Mouse (Mus musculus) midbrain, embryonic 14.5 days (tissue): ENCODE results near the gene Itga8. TPM values are rescaled to one million over a fixed set of nuclear protein-coding genes. Genes with fewer than 3 reads are reported as not detected.

ENCODE experiments used
- ATAC-seq: fragments of 200-750 bp; cut with Nextera tagmentation; 2 replicates; pipeline ENCODE4 v1.8.0; 2017; ENCODE audit warnings: moderate number of reproducible peaks, moderate library complexity; ENCODE audit not compliant: low FRiP score, low TSS enrichment
- DNase-seq: peaks from one replicate; pipeline ENCODE4 v3.0.0-alpha.2; 2015
- H3K27ac ChIP-seq: fragments of 300-500 bp; sonication (generic); replicated peaks from 2 replicates; pipeline ENCODE4 v1.5.1; 2014; ENCODE audit warnings: mild to moderate bottlenecking, low read depth, low read length, moderate library complexity
- H3K27me3 ChIP-seq: fragments of 300-500 bp; sonication (generic); 2 replicates; pipeline ENCODE4 v1.6.1; 2014; ENCODE audit warnings: low read length, control low read depth, mixed read lengths; ENCODE audit not compliant: control insufficient read depth, insufficient read depth
- H3K36me3 ChIP-seq: fragments of 300-500 bp; sonication (generic); 2 replicates; pipeline ENCODE4 v1.6.1; 2014; ENCODE audit warnings: low read length, control low read depth; ENCODE audit not compliant: control insufficient read depth, insufficient read depth
- H3K4me1 ChIP-seq: fragments of 300-500 bp; sonication (generic); 2 replicates; pipeline ENCODE4 v1.6.1; 2014; ENCODE audit warnings: mild to moderate bottlenecking, antibody characterized with exemption, low read length, control low read depth; ENCODE audit not compliant: control insufficient read depth, insufficient read depth
- H3K4me2 ChIP-seq: fragments of 300-500 bp; sonication (generic); 2 replicates; pipeline ENCODE4 v1.6.1; 2014; ENCODE audit warnings: mild to moderate bottlenecking, low read length, moderate library complexity
- H3K4me3 ChIP-seq: fragments of 300-500 bp; sonication (generic); replicated peaks from 2 replicates; pipeline ENCODE4 v1.5.1; 2014; ENCODE audit warnings: low read depth, low read length
- H3K9ac ChIP-seq: fragments of 300-500 bp; sonication (generic); replicated peaks from 2 replicates; pipeline ENCODE4 v1.6.1; 2014; ENCODE audit warnings: mild to moderate bottlenecking, low read length, moderate library complexity
- H3K9me3 ChIP-seq: fragments of 300-500 bp; sonication (generic); 2 replicates; pipeline ENCODE4 v1.6.1; 2016; ENCODE audit warnings: low read length, control low read depth, mixed read lengths; ENCODE audit not compliant: control insufficient read depth
- WGBS: fragments of 180-500 bp; shearing (Covaris S2); extraction: QIAGEN DNeasy Blood & Tissue Kit; methylation state at CpG from one replicate; pipeline ENCODE4 v1.1.7; 2014; 5-methylcytosine and 5-hydroxymethylcytosine counted together
- polyA plus RNA-seq: library from polyadenylated mRNA; unstranded; fragments of >200 nt; fragmentation: Nextera tagmentation; extraction: Ambion mirVana; gene quantifications from 2 replicates; pipeline ENCODE4 v1.2.1, GENCODE M21; 2014

Gene Itga8
- 0.86 and 2.1 TPM in 2 replicates for polyA plus RNA-seq

GRCm38 (mm10) chr2:12301431-12302170 lies at the start of gene Itga8:
TSS of gene Itga8 (minus strand) at chr2:12301922.
- ATAC-seq: peak; percentile 96
- DNase-seq: peak; percentile 93
- peak within 1 kb of the TSS; percentile 62 for H3K9ac ChIP-seq
- no peaks in the 10 kb centered on the region for H3K36me3 ChIP-seq
- no peaks in the 10 kb centered on the region for H3K9me3 ChIP-seq
- H3K27me3 ChIP-seq: peaks cover 9% of the 10 kb centered on the region; the same call in 1 of the 2 replicates
- H3K4me3 ChIP-seq: peak within 1 kb of the TSS; percentile 65
- H3K27ac ChIP-seq: no peak within 1 kb of the TSS
- under 1% methylated on average over 56 of the region's 56 CpGs for WGBS
- H3K4me2 ChIP-seq: peak within 1 kb of the TSS; percentile 96
- no peaks in the 10 kb centered on the region for H3K4me1 ChIP-seq

GRCm38 (mm10) chr2:12348914-12349313 lies 47.2 kb upstream of the Itga8 start:
- H3K4me2 ChIP-seq: no peak overlapping the region
- H3K9ac ChIP-seq: no peak overlapping the region
- H3K9me3 ChIP-seq: no peaks in the 10 kb centered on the region
- peaks cover 22% of the 10 kb centered on the region for H3K36me3 ChIP-seq
- no peak for DNase-seq
- no peaks in the 10 kb centered on the region for H3K27me3 ChIP-seq
- WGBS: 90% methylated on average over 2 of the region's 2 CpGs
- no peak overlapping the region for H3K27ac ChIP-seq
- no peak for ATAC-seq
- no peak overlapping the region for H3K4me3 ChIP-seq
- H3K4me1 ChIP-seq: no peaks in the 10 kb centered on the region

- no peaks in the 10 kb centered on the region for H3K27me3 ChIP-seq
- H3K36me3 ChIP-seq: no peaks in the 10 kb centered on the region
- WGBS: 65% methylated on average over 2 of the region's 2 CpGs
- no peak for ATAC-seq
- no peak overlapping the region for H3K4me3 ChIP-seq
- H3K9me3 ChIP-seq: no peaks in the 10 kb centered on the region
- DNase-seq: no peak
- H3K4me2 ChIP-seq: no peak overlapping the region
- H3K27ac ChIP-seq: no peak overlapping the region
- H3K4me1 ChIP-seq: peaks cover 15% of the 10 kb centered on the region
- H3K9ac ChIP-seq: no peak overlapping the region
Measured at GRCm38 (mm10) chr2:12331962-12332361, 30.2 kb upstream of the Itga8 start.

- Histone ChIP-seq H3K9ac (no peak overlapping the region), H3K27ac (no peak overlapping the region), H3K4me2 (no peak overlapping the region), H3K36me3 (no peaks in the 10 kb centered on the region), H3K9me3 (no peaks in the 10 kb centered on the region), H3K27me3 (no peaks in the 10 kb centered on the region), H3K4me1 (peaks cover 15% of the 10 kb centered on the region), H3K4me3 (no peak overlapping the region)
- DNase-seq (no peak), ATAC-seq (no peak)
- WGBS: 40% methylated on average over 2 of the region's 2 CpGs
Measured at GRCm38 (mm10) chr2:12329620-12330019, 27.9 kb upstream of the Itga8 start.

- Histone ChIP-seq H3K36me3 (no peaks in the 10 kb centered on the region), H3K9me3 (no peaks in the 10 kb centered on the region), H3K4me1 (peaks cover 15% of the 10 kb centered on the region), H3K27ac (no peak overlapping the region), H3K4me2 (peak overlapping the region; percentile 49), H3K9ac (no peak overlapping the region), H3K27me3 (no peaks in the 10 kb centered on the region), H3K4me3 (no peak overlapping the region)
- DNase-seq: peak; percentile 26
- WGBS: 28% methylated on average over 5 of the region's 5 CpGs
- ATAC-seq: no peak
Measured at GRCm38 (mm10) chr2:12329068-12329407, 27.3 kb upstream of the Itga8 start.

- Histone ChIP-seq H3K9me3 (no peaks in the 10 kb centered on the region), H3K27ac (0 out of 2 replicates have a peak overlapping the region, but pooled peaks have one; percentile 8), H3K9ac (no peak overlapping the region), H3K36me3 (no peaks in the 10 kb centered on the region), H3K4me2 (peak overlapping the region; percentile 49), H3K4me1 (peaks cover 15% of the 10 kb centered on the region), H3K27me3 (no peaks in the 10 kb centered on the region), H3K4me3 (no peak overlapping the region)
- WGBS: 16% methylated on average over 8 of the region's 8 CpGs
- DNase-seq (peak; percentile 58), ATAC-seq (no peak)
Measured at GRCm38 (mm10) chr2:12328355-12329067, 26.8 kb upstream of the Itga8 start.

GRCm38 (mm10) chr2:12327691-12328354 lies 26.1 kb upstream of the Itga8 start:
- Histone ChIP-seq H3K36me3 (no peaks in the 10 kb centered on the region), H3K27ac (no peak overlapping the region), H3K9ac (no peak overlapping the region), H3K27me3 (no peaks in the 10 kb centered on the region), H3K4me1 (peaks cover 15% of the 10 kb centered on the region), H3K9me3 (no peaks in the 10 kb centered on the region), H3K4me3 (0 out of 2 replicates have a peak overlapping the region, but pooled peaks have one; percentile 1), H3K4me2 (peak overlapping the region; percentile 49)
- peak; percentile 26; the same call in 1 of the 2 replicates for ATAC-seq
- WGBS: 35% methylated on average over 11 of the region's 11 CpGs
- peak; percentile 26 for DNase-seq

- 0 out of 2 replicates have a peak overlapping the region, but pooled peaks have one; percentile 1 for H3K4me3 ChIP-seq
- peak; percentile 59; the same call in 1 of the 2 replicates for ATAC-seq
- DNase-seq: peak; percentile 75
- no peaks in the 10 kb centered on the region for H3K36me3 ChIP-seq
- no peak overlapping the region for H3K9ac ChIP-seq
- H3K4me2 ChIP-seq: peak overlapping the region; percentile 49
- no peaks in the 10 kb centered on the region for H3K9me3 ChIP-seq
- whole genome bisulfite sequencing: 13% methylated on average over 10 of the region's 10 CpGs
- H3K4me1 ChIP-seq: peaks cover 15% of the 10 kb centered on the region
- H3K27ac ChIP-seq: no peak overlapping the region
- H3K27me3 ChIP-seq: no peaks in the 10 kb centered on the region
Measured at GRCm38 (mm10) chr2:12327216-12327615, 25.5 kb upstream of the Itga8 start.
